Mouse (Mus musculus) CD4-positive, CD25-positive, alpha-beta regulatory T cell, adult 9 weeks (primary cell): ENCODE measurements around the gene Gm7982. TPM values are rescaled to one million over a fixed set of nuclear protein-coding genes. Genes with fewer than 3 reads are reported as not detected.

ENCODE experiments used
- polyA plus RNA-seq: library from polyadenylated mRNA; unstranded; fragments of 100-300 nt; shearing (Covaris generic); gene quantifications from one replicate; pipeline ENCODE4 v1.2.1, GENCODE M21; 2017

Gene Gm7982
- not detected for polyA plus RNA-seq

DNA sequence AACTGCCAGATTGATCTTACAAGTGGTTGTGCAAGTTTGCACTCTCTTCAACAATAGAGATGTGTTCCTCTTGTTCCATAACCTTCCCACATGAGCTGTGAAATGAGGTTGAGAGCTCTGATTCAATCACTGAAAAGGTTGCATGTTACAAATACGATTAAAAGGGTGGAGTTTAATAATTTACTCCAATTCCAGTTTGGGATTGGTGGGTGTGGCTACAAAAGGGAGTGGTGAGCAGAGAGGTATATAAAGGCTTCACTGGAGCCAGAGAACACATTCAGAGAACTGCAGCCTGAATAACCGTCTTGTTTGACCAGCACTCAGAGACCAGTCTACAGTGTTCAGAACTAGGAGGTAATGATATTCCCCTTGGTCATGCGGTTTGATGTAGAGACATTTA, at the start of gene Gm7982:
Gene Gm7982 (plus strand): TSS at position 301 of the 400 bp plus-strand sequence.

DNA sequence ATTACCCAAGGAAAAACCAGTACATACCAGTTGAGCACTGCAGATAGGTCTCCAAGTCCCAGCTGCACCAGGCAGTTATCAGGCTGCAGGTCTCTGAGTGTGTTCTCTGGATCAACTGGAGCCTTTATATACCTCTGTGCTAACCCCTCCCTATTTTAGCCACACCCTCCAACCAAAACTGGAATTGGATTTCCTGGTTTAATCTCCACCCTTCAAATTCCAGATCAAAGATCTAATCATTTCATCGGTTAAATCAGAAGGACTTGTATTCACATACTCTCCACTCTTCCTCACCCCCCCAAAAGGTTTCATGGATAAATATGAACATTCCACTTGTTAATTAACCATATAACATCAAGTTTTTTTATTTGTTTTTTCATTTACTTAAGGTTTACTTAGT, 5.7 kb upstream of the Gm7982 start, which contains the start of gene Gm7978:
Gene Gm7978 (minus strand): TSS at position 101 of the 400 bp plus-strand sequence.

GRCm38 (mm10) chr5:95775690-95776089, 33.9 kb downstream of the Gm7982 start, which contains the start of gene E330014E10Rik:
Gene E330014E10Rik (plus strand): TSS chr5:95775990.

Other genes with a start within 250 kb of the Gm7982 start
- gene Gm3286, start 231.3 kb upstream of the Gm7982 start, polyA plus RNA-seq, result not detected
- gene Gm7971, start 147.1 kb upstream of the Gm7982 start, polyA plus RNA-seq, result not detected
- gene Gm7978, start 5.8 kb upstream of the Gm7982 start, polyA plus RNA-seq, result not detected
- not detected for gene E330014E10Rik, start 34.0 kb downstream of the Gm7982 start, polyA plus RNA-seq
- gene Cxcl13, start 214.9 kb downstream of the Gm7982 start, polyA plus RNA-seq, result not detected